Mouse (Mus musculus) small intestine, adult 2 months (tissue): ENCODE measurements around the gene Atp2a3.

Experiments
- CTCF ChIP-seq: fragments of 200-500 bp; IDR thresholded peaks from 2 replicates; pipeline ENCODE4 v1.5.1; 2012; ENCODE audit warnings: low read depth, mild to moderate bottlenecking, control low read depth, inconsistent platforms, low read length, moderate library complexity, mixed read lengths; ENCODE audit not compliant: insufficient replicate concordance, insufficient read length; ENCODE audit errors: extremely low read depth
- POLR2A ChIP-seq: fragments of 200-500 bp; IDR thresholded peaks from 2 replicates; pipeline ENCODE4 v1.6.1; 2012; ENCODE audit warnings: low read depth, mild to moderate bottlenecking, control low read depth, inconsistent platforms, low read length, moderate library complexity

- TF ChIP-seq POLR2A: no peak
- no peak for TF ChIP-seq CTCF
Measured at GRCm38 (mm10) chr11:72987234-72987633, 26.3 kb downstream of the Atp2a3 start.
